14 mouse cellular contexts compared by ENCODE assay signal in genomic region chr2:51610305-51610704, GRCm38 (mm10). TPM values are rescaled to one million over a fixed set of nuclear protein-coding genes. Genes with fewer than 3 reads are reported as not detected.
DNase-seq lines count a peak whose midpoint lies in the region; ATAC-seq lines count a peak whose summit lies in the region.
"Had no signal": no experiment of that assay in that cellular context is flagged by ENCODE, and none has a peak within 500 bp of the region (broad histone marks: within the 10 kb centered on the region; RNA-seq: fewer than 3 reads in every experiment).

No protein-coding gene starts in this region.

- no peaks in the 10 kb centered on the region for H3K36me3 ChIP-seq in heart, embryonic 13.5 days
- H3K36me3 ChIP-seq in heart, embryonic 11.5 days (ENCODE audit: control insufficient read depth, insufficient read depth, low read length), result no peaks in the 10 kb centered on the region
- no peaks in the 10 kb centered on the region for H3K36me3 ChIP-seq in embryonic facial prominence, embryonic 14.5 days (ENCODE audit: control insufficient read depth, insufficient read depth, low read length)
- H3K36me3 ChIP-seq in hindbrain, embryonic 15.5 days, result no peaks in the 10 kb centered on the region
- no peaks in the 10 kb centered on the region for H3K36me3 ChIP-seq in neural tube, embryonic 13.5 days
- H3K36me3 ChIP-seq in kidney, embryonic 14.5 days (ENCODE audit: control insufficient read depth, insufficient read depth, low read length), result no peaks in the 10 kb centered on the region
- H3K36me3 ChIP-seq: limb, embryonic 12.5 days had no signal

- no peak for ATAC-seq in heart, embryonic 13.5 days (ENCODE audit: extremely low read depth, insufficient number of reproducible peaks, low FRiP score, low TSS enrichment)
- ATAC-seq in heart, embryonic 11.5 days (replicated peaks; ENCODE audit: insufficient number of reproducible peaks, low FRiP score, low TSS enrichment), result no peak
- no peak for ATAC-seq in embryonic facial prominence, embryonic 14.5 days (ENCODE audit: low read depth)
- ATAC-seq in hindbrain, embryonic 15.5 days (ENCODE audit: low FRiP score, low read depth), result no peak
- ATAC-seq in neural tube, embryonic 13.5 days (ENCODE audit: low read depth), result peak; percentile 65; the same call in 1 of the 2 replicates
- ATAC-seq in kidney, embryonic 14.5 days (ENCODE audit: low FRiP score, low TSS enrichment), result no peak
- ATAC-seq: CD4-positive, CD25-positive, alpha-beta regulatory T cell, adult 4 months; inflammation-experienced regulatory T-cells, adult 6 months had no signal

- WGBS in heart, embryonic 13.5 days, result 44% methylated on average over 10 of the region's 10 CpGs
- 51% methylated on average over 10 of the region's 10 CpGs for WGBS in heart, embryonic 11.5 days (ENCODE audit: insufficient replicate concordance)
- 35% methylated on average over 10 of the region's 10 CpGs for WGBS in embryonic facial prominence, embryonic 14.5 days
- WGBS in hindbrain, embryonic 15.5 days, result 10% methylated on average over 10 of the region's 10 CpGs
- WGBS in neural tube, embryonic 13.5 days, result 13% methylated on average over 10 of the region's 10 CpGs
- WGBS in kidney, embryonic 14.5 days, result 59% methylated on average over 10 of the region's 10 CpGs

- no peaks in the 10 kb centered on the region for H3K9me3 ChIP-seq in heart, embryonic 13.5 days
- H3K9me3 ChIP-seq in heart, embryonic 11.5 days (replicated peaks; ENCODE audit: control insufficient read depth, low read length), result no peaks in the 10 kb centered on the region
- no peaks in the 10 kb centered on the region for H3K9me3 ChIP-seq in embryonic facial prominence, embryonic 14.5 days (ENCODE audit: control insufficient read depth, low read length)
- no peaks in the 10 kb centered on the region for H3K9me3 ChIP-seq in hindbrain, embryonic 15.5 days
- H3K9me3 ChIP-seq in neural tube, embryonic 13.5 days, result no peaks in the 10 kb centered on the region
- no peaks in the 10 kb centered on the region for H3K9me3 ChIP-seq in kidney, embryonic 14.5 days (ENCODE audit: control insufficient read depth, low read length)
- H3K9me3 ChIP-seq: limb, embryonic 12.5 days had no signal

- H3K4me2 ChIP-seq in heart, embryonic 13.5 days, result 0 out of 2 replicates have a peak overlapping the region, but pooled peaks have one; percentile 22
- H3K4me2 ChIP-seq in heart, embryonic 11.5 days, result no peak overlapping the region
- peak overlapping the region; percentile 41 for H3K4me2 ChIP-seq in embryonic facial prominence, embryonic 14.5 days (ENCODE audit: low read depth, low read length)
- peak overlapping the region; percentile 54 for H3K4me2 ChIP-seq in hindbrain, embryonic 15.5 days
- peak overlapping the region; percentile 46 for H3K4me2 ChIP-seq in neural tube, embryonic 13.5 days
- no peak overlapping the region for H3K4me2 ChIP-seq in kidney, embryonic 14.5 days (replicated peaks; ENCODE audit: low read depth, low read length)
- H3K4me2 ChIP-seq: limb, embryonic 12.5 days had no signal

- no peaks in the 10 kb centered on the region for H3K27me3 ChIP-seq in heart, embryonic 13.5 days (replicated peaks)
- H3K27me3 ChIP-seq in heart, embryonic 11.5 days (ENCODE audit: control insufficient read depth, insufficient read depth, low read length), result no peaks in the 10 kb centered on the region
- H3K27me3 ChIP-seq in embryonic facial prominence, embryonic 14.5 days (replicated peaks; ENCODE audit: control insufficient read depth, insufficient read depth, low read length), result no peaks in the 10 kb centered on the region
- no peaks in the 10 kb centered on the region for H3K27me3 ChIP-seq in hindbrain, embryonic 15.5 days
- H3K27me3 ChIP-seq in neural tube, embryonic 13.5 days, result no peaks in the 10 kb centered on the region; the same call in 1 of the 2 replicates
- H3K27me3 ChIP-seq in kidney, embryonic 14.5 days (ENCODE audit: control insufficient read depth, insufficient read depth, low read length), result no peaks in the 10 kb centered on the region
- H3K27me3 ChIP-seq: limb, embryonic 12.5 days had no signal

- no peak overlapping the region for H3K27ac ChIP-seq in heart, embryonic 13.5 days (replicated peaks)
- no peak overlapping the region for H3K27ac ChIP-seq in heart, embryonic 11.5 days (ENCODE audit: low read depth, low read length)
- no peak overlapping the region for H3K27ac ChIP-seq in embryonic facial prominence, embryonic 14.5 days (replicated peaks; ENCODE audit: low read depth, low read length)
- peak overlapping the region; percentile 53 for H3K27ac ChIP-seq in hindbrain, embryonic 15.5 days (replicated peaks)
- H3K27ac ChIP-seq in neural tube, embryonic 13.5 days (replicated peaks), result peak overlapping the region; percentile 53
- H3K27ac ChIP-seq in kidney, embryonic 14.5 days (ENCODE audit: low read depth, low read length), result no peak overlapping the region
- H3K27ac ChIP-seq: limb, embryonic 12.5 days had no signal

- no peak overlapping the region for H3K4me3 ChIP-seq in heart, embryonic 13.5 days
- H3K4me3 ChIP-seq in heart, embryonic 11.5 days (ENCODE audit: low read depth, low read length), result no peak overlapping the region
- no peak overlapping the region for H3K4me3 ChIP-seq in embryonic facial prominence, embryonic 14.5 days (ENCODE audit: low read depth, low read length)
- H3K4me3 ChIP-seq in hindbrain, embryonic 15.5 days, result peak overlapping the region; percentile 26
- peak overlapping the region; percentile 20 for H3K4me3 ChIP-seq in neural tube, embryonic 13.5 days
- H3K4me3 ChIP-seq in kidney, embryonic 14.5 days (ENCODE audit: low read length), result no peak overlapping the region
- H3K4me3 ChIP-seq: limb, embryonic 12.5 days had no signal

- no peaks in the 10 kb centered on the region for H3K4me1 ChIP-seq in heart, embryonic 13.5 days
- no peaks in the 10 kb centered on the region for H3K4me1 ChIP-seq in heart, embryonic 11.5 days (ENCODE audit: control insufficient read depth, insufficient read depth, low read length)
- 0 out of 2 replicates have a peak, but pooled peaks cover 3% of the 10 kb centered on the region for H3K4me1 ChIP-seq in embryonic facial prominence, embryonic 14.5 days (ENCODE audit: control insufficient read depth, insufficient read depth, low read length)
- H3K4me1 ChIP-seq in hindbrain, embryonic 15.5 days (replicated peaks), result peaks cover 13% of the 10 kb centered on the region
- H3K4me1 ChIP-seq in neural tube, embryonic 13.5 days (replicated peaks), result peaks cover 17% of the 10 kb centered on the region
- no peaks in the 10 kb centered on the region for H3K4me1 ChIP-seq in kidney, embryonic 14.5 days (ENCODE audit: control insufficient read depth, insufficient read depth, low read length)

- H3K9ac ChIP-seq in heart, embryonic 13.5 days, result no peak overlapping the region
- no peak overlapping the region for H3K9ac ChIP-seq in heart, embryonic 11.5 days (ENCODE audit: low read depth, low read length)
- H3K9ac ChIP-seq in embryonic facial prominence, embryonic 14.5 days (ENCODE audit: low read depth, low read length), result 0 out of 2 replicates have a peak overlapping the region, but pooled peaks have one; percentile 25
- no peak overlapping the region for H3K9ac ChIP-seq in hindbrain, embryonic 15.5 days
- peak overlapping the region; percentile 26; the same call in 1 of the 2 replicates for H3K9ac ChIP-seq in neural tube, embryonic 13.5 days
- no peak overlapping the region for H3K9ac ChIP-seq in kidney, embryonic 14.5 days (ENCODE audit: low read depth, low read length)
- H3K9ac ChIP-seq: limb, embryonic 12.5 days had no signal

- DNase-seq in embryonic facial prominence, embryonic 14.5 days (ENCODE audit: low spot score), result peak; percentile 68
- DNase-seq in liver, result no peak
- no peak for DNase-seq in kidney, adult 9 months

RNA-seq across cellular contexts. Expression of gene Tas2r134, which starts 17.0 kb away (rescaled TPM):
- polyA plus RNA-seq in heart, embryonic 13.5 days (2015; fragmentation: Nextera tagmentation; extraction: Ambion mirVana), result not detected in 2 replicates
- not detected in 2 replicates for polyA plus RNA-seq in heart, embryonic 11.5 days (2014; fragmentation: Nextera tagmentation; extraction: Ambion mirVana)
- not detected in 2 replicates for polyA plus RNA-seq in embryonic facial prominence, embryonic 14.5 days (2014; fragmentation: Nextera tagmentation; extraction: Ambion mirVana)
- polyA plus RNA-seq in hindbrain, embryonic 15.5 days (2015; fragmentation: Nextera tagmentation; extraction: Ambion mirVana), result not detected in 2 replicates
- polyA plus RNA-seq in neural tube, embryonic 13.5 days (2015; fragmentation: Nextera tagmentation; extraction: Ambion mirVana), result not detected in 2 replicates
- polyA plus RNA-seq in kidney, embryonic 14.5 days (2014; fragmentation: Nextera tagmentation; extraction: Ambion mirVana), result not detected in 2 replicates
- polyA plus RNA-seq: CD4-positive, CD25-positive, alpha-beta regulatory T cell, adult 4 months; embryonic facial prominence, embryonic 11.5 days; gonadal fat pad, adult 2 months; inflammation-experienced regulatory T-cells, adult 6 months; limb, embryonic 12.5 days; testis, adult 2 months had no signal

Comparison
In these comparisons a context has a peak if more than half of its experiments do, and no peak if none do; other contexts are left out.
1. H3K4me2 ChIP-seq: peak in heart, embryonic 13.5 days (single experiment), embryonic facial prominence, embryonic 14.5 days (single experiment), hindbrain, embryonic 15.5 days (single experiment) and neural tube, embryonic 13.5 days (single experiment); none in heart, embryonic 11.5 days (single experiment) and kidney, embryonic 14.5 days (single experiment).
2. H3K27ac ChIP-seq: peak in hindbrain, embryonic 15.5 days (single experiment) and neural tube, embryonic 13.5 days (single experiment); none in heart, embryonic 13.5 days (single experiment), heart, embryonic 11.5 days (single experiment), embryonic facial prominence, embryonic 14.5 days (single experiment) and kidney, embryonic 14.5 days (single experiment).
3. H3K4me3 ChIP-seq: peak in hindbrain, embryonic 15.5 days (single experiment) and neural tube, embryonic 13.5 days (single experiment); none in heart, embryonic 13.5 days (single experiment), heart, embryonic 11.5 days (single experiment), embryonic facial prominence, embryonic 14.5 days (single experiment) and kidney, embryonic 14.5 days (single experiment).
4. H3K9ac ChIP-seq: peak in embryonic facial prominence, embryonic 14.5 days (single experiment) and neural tube, embryonic 13.5 days (single experiment); none in heart, embryonic 13.5 days (single experiment), heart, embryonic 11.5 days (single experiment), hindbrain, embryonic 15.5 days (single experiment) and kidney, embryonic 14.5 days (single experiment).